Mouse (Mus musculus) embryo, embryonic 10 days (tissue): ENCODE measurements around the gene Gm28230.

Source experiments
- DNase-seq: peaks from one replicate; pipeline ENCODE4 v3.0.0-alpha.2; 2015; ENCODE audit warnings: low spot score

Gm28230 gene

GRCm38 (mm10) chr2:74763976-74764375, 37.4 kb downstream of the Gm28230 start:
- DNase-seq, result no peak

- no peak for DNase-seq
These were observed 47.8 kb downstream of the Gm28230 start for GRCm38 (mm10) chr2:74774359-74774758.

- DNase-seq, result no peak
These were observed 51.2 kb downstream of the Gm28230 start for GRCm38 (mm10) chr2:74777536-74778275.

GRCm38 (mm10) chr2:74781386-74781785, 54.9 kb downstream of the Gm28230 start:
- no peak for DNase-seq

GRCm38 (mm10) chr2:74795531-74795930, 69.0 kb downstream of the Gm28230 start:
- peak; percentile 22 for DNase-seq
